Mouse (Mus musculus) hindbrain, embryonic 11.5 days (tissue): ENCODE results near the gene Col12a1. TPM values are rescaled to one million over a fixed set of nuclear protein-coding genes. Genes with fewer than 3 reads are reported as not detected.
A peak's percentile ranks its signal among the peaks of the same experiment; 100 is the strongest.

Experiments
- ATAC-seq: fragments of 200-750 bp; cut with Nextera tagmentation; 2 replicates; pipeline ENCODE4 v1.8.0; 2017; ENCODE audit warnings: mild to moderate bottlenecking, moderate TSS enrichment, moderate library complexity; ENCODE audit not compliant: low FRiP score
- DNase-seq: peaks from one replicate; pipeline ENCODE4 v3.0.0-alpha.2; 2015; ENCODE audit warnings: low spot score
- H3K27ac ChIP-seq: fragments of 300-500 bp; sonication (generic); 2 replicates; pipeline ENCODE4 v1.5.1; 2014; ENCODE audit warnings: mild to moderate bottlenecking, low read depth, low read length
- H3K27me3 ChIP-seq: fragments of 300-500 bp; sonication (generic); 2 replicates; pipeline ENCODE4 v1.6.1; 2014; ENCODE audit warnings: mild to moderate bottlenecking, low read length, moderate library complexity, mixed read lengths; ENCODE audit not compliant: control insufficient read depth, insufficient read depth
- H3K36me3 ChIP-seq: fragments of 300-500 bp; sonication (generic); 2 replicates; pipeline ENCODE4 v1.6.1; 2014; ENCODE audit warnings: mild to moderate bottlenecking, low read length, moderate library complexity, mixed read lengths; ENCODE audit not compliant: control insufficient read depth, insufficient read depth
- H3K4me1 ChIP-seq: fragments of 300-500 bp; sonication (generic); replicated peaks from 2 replicates; pipeline ENCODE4 v1.6.1; 2014; ENCODE audit warnings: low read length, mixed read lengths; ENCODE audit not compliant: control insufficient read depth, insufficient read depth
- H3K4me2 ChIP-seq: fragments of 300-500 bp; sonication (generic); replicated peaks from 2 replicates; pipeline ENCODE4 v1.6.1; 2014; ENCODE audit warnings: mild to moderate bottlenecking, low read depth, low read length
- H3K4me3 ChIP-seq: fragments of 300-500 bp; sonication (generic); 2 replicates; pipeline ENCODE4 v1.5.1; 2014; ENCODE audit warnings: low read depth, low read length
- H3K9ac ChIP-seq: fragments of 300-500 bp; sonication (generic); 2 replicates; pipeline ENCODE4 v1.6.1; 2014; ENCODE audit warnings: low read depth, low read length
- H3K9me3 ChIP-seq: fragments of 300-500 bp; sonication (generic); 2 replicates; pipeline ENCODE4 v1.6.1; 2016; ENCODE audit warnings: low read length; ENCODE audit not compliant: control insufficient read depth
- WGBS: fragments of 180-500 bp; shearing (Covaris S2); extraction: QIAGEN DNeasy Blood & Tissue Kit; methylation state at CpG from one replicate; pipeline ENCODE4 v1.1.7; 2014; 5-methylcytosine and 5-hydroxymethylcytosine counted together
- polyA plus RNA-seq: library from polyadenylated mRNA; unstranded; fragments of >200 nt; fragmentation: Nextera tagmentation; extraction: Ambion mirVana; gene quantifications from 2 replicates; pipeline ENCODE4 v1.2.1, GENCODE M21; 2014

The Col12a1 gene
- polyA plus RNA-seq, 1 experiment from 2014 or later, result 32.2 TPM

DNA sequence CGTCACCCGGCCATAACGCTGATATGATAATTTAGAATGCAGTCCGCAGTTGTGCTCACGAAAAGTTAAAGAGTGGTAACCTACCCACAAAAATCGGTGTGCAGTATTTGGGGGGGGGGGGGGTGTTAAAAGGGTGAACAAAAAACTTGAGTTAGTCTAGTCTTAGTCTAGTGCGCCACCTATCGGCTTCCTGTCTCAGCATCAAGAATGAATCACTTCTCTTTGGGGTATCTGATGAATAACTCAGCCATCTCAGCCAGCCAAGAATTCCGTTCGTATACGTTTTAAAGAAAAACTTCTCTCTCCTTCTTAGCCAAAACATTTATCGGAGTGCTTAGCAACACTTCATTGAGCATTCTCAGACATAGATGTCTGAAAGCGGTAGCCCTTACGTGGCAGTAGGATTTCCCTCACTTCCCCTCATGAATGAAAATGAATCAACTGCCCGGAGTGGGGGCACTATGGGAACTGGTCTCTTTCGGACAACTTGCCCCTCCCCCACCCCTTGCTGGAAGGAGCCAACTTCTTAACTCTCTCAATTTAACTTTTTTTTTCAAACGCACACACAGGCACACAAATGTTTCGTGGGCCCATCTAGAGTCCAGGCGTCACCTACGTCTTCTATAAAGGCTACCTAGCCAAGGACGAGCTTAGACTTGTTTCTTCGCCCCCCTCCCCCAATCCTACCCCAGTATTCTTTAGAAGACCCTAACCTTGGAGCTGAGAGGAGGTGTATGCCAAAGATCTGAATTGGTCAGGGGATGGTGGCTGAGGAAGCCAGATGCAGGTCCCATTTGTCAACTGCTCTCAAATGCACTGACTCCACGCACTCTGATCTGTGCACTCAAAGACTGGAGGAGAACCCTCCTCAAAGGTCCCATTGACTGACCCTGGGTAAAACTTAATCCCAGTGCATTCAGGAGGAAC is 1.5 kb downstream of the Col12a1 start:
- peak; percentile 81 for DNase-seq
- no peak; the same call in 1 of the 2 replicates for ATAC-seq

DNA sequence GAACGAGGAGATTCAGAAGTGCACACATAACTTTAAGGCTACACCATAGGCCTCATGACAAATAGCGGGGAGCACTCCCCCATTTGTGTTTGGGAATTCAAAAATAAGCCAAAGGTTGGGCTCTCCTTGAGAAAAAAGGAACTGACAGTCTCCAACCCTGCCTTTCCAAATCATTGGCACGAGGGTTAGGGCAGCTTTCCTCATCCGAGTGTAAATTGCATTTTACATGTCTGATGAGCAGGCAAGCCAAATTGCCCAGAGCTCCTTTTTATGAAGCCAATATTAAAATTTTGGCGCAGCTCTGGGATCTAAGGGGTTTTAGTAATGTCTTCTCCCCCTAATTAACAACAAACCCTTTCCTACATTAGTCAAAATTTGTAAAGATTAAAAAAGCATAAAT is 2.1 kb downstream of the Col12a1 start:
- Histone ChIP-seq H3K36me3 (no peaks in the 10 kb centered on the region), H3K4me3 (no peak overlapping the region), H3K9me3 (no peaks in the 10 kb centered on the region), H3K4me1 (peaks cover 2% of the 10 kb centered on the region; the same call in 1 of the 2 replicates), H3K27ac (no peak overlapping the region), H3K4me2 (no peak overlapping the region; the same call in 1 of the 2 replicates), H3K27me3 (peaks cover 36% of the 10 kb centered on the region), H3K9ac (no peak overlapping the region)
- no peak for ATAC-seq
- no peak for DNase-seq
- 46% methylated on average over 5 of the region's 5 CpGs for WGBS

More for the DNA sequence above, 1.5 kb downstream of the Col12a1 start:
- Histone ChIP-seq H3K9ac (peak overlapping the region; percentile 53; the same call in 1 of the 2 replicates), H3K36me3 (no peaks in the 10 kb centered on the region), H3K27ac (no peak overlapping the region), H3K4me2 (peak overlapping the region; percentile 87), H3K27me3 (peaks cover 36% of the 10 kb centered on the region), H3K4me1 (peaks cover 2% of the 10 kb centered on the region; the same call in 1 of the 2 replicates), H3K9me3 (no peaks in the 10 kb centered on the region), H3K4me3 (peak overlapping the region; percentile 55)
- WGBS, result 8% methylated on average over 23 of the region's 23 CpGs

DNA sequence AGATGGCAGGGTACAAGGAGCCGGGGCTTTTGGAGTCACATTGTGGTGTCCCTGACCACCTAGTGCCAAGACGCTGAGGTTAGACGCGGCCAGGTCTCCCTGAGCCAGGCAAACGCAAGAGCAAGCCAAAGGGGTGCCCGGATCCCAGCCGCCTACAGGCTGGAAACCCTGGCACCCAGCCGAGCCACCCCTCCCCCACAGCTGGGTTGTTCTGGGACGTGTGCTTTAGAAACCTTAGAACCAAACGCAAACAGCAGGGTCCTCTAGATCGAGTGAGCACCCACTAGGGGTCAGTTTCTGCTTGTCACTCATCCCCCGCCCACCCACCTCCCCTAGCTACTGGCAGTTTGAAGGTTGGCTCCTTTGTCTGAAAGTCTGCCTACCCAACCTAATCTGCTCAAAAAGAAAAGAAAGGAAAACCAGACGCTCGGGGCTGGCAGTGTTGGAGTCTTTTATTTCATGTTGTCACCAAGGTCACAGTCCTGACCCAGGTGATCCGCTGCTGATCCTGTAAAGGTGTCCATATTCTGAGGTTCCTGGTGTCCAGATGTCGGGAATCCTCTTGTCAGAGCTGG is 4.1 kb downstream of the Col12a1 start:
- Histone ChIP-seq H3K4me1 (no peaks in the 10 kb centered on the region), H3K4me2 (no peak overlapping the region; the same call in 1 of the 2 replicates), H3K4me3 (no peak overlapping the region), H3K27ac (no peak overlapping the region), H3K9me3 (no peaks in the 10 kb centered on the region), H3K36me3 (no peaks in the 10 kb centered on the region), H3K27me3 (peaks cover 21% of the 10 kb centered on the region), H3K9ac (no peak overlapping the region)
- DNase-seq (peak; percentile 68), ATAC-seq (peak; percentile 18)
- WGBS, result 6% methylated on average over 16 of the region's 16 CpGs

DNA sequence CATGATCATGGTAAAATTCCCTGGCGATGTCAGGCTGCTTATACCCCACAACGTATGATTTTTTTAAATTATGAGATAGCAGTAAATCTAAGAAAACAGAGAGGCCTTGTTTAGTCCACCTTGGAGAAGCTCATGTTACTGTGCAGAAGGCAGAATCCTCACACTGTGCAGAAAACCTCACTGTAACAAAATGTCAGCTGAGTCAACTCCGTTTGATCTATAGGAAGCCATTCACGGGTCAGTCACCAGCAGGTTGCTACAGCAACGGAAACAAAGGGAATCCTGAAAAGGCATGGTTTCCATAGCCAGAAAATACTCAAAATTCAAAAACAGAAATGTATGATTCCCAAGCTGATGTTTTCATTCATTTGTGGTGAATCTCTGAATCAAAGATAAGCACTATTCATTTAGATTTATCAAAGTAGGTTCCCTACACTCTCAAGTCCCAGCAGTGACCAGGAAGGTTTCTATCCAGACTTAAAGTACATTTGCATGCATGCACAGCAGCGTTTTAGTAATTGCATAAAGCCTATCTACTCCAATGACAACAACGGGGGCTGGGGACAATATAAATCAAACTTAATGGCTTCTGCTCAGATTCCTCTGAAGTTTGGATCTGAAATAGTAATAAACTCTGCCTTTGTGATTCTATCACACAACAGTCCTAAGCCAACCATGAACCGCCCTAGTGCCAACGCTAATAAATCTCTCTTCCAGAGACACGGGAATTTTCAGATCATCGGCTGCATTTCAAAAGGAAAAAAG is 28.7 kb downstream of the Col12a1 start:
- H3K27ac ChIP-seq, result no peak overlapping the region
- WGBS, result 46% methylated on average over 11 of the region's 11 CpGs
- H3K4me3 ChIP-seq, result no peak overlapping the region
- peak; percentile 91 for ATAC-seq
- DNase-seq, result peak; percentile 66
- no peaks in the 10 kb centered on the region for H3K27me3 ChIP-seq
- no peaks in the 10 kb centered on the region for H3K9me3 ChIP-seq
- H3K4me2 ChIP-seq, result no peak overlapping the region
- no peaks in the 10 kb centered on the region; the same call in 1 of the 2 replicates for H3K4me1 ChIP-seq
- no peaks in the 10 kb centered on the region for H3K36me3 ChIP-seq
- H3K9ac ChIP-seq, result no peak overlapping the region

DNA sequence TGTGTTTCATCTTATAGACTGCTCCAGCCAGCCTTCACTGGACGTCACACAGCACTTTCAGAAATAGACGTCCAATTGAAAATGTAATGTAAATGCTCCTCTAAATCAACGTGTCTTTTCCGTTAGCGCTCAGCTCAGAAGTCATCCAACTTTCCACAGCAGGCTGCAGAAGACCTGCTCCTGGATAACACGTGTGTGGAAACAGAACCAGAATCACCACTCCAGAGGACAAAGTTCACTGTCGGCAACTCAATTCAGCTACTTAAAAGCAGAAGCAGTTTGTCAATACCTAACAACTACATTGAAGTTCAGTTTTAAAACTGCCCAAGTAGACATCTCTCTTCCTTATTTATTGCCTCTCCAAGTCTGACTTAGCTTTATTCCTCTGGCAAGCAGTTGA is 29.3 kb downstream of the Col12a1 start:
- H3K27ac ChIP-seq, result no peak overlapping the region
- DNase-seq (no peak), ATAC-seq (peak; percentile 8; the same call in 1 of the 2 replicates)

DNA sequence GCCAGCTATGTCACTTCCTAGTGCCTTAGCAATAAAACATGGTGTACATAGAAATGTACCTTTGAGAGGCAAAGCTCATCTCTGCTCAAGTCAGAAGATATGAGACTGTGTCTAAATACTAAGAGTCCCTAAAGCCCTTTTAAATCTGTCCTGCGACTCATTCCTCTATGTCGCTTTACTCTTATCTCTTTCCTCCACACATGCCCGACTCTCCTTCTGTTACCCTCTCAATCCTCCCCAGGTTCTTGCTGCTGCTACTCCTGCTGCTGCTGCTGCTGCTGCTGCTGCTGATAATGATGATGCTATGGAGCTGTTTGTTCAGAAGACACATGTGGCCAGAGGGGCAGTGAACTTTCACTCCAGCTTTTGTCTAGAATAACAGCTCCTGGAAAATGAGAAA is 31.4 kb downstream of the Col12a1 start:
- Histone ChIP-seq H3K9ac (no peak overlapping the region), H3K9me3 (no peaks in the 10 kb centered on the region), H3K4me1 (no peaks in the 10 kb centered on the region; the same call in 1 of the 2 replicates), H3K27me3 (no peaks in the 10 kb centered on the region), H3K4me3 (no peak overlapping the region), H3K4me2 (no peak overlapping the region), H3K36me3 (no peaks in the 10 kb centered on the region), H3K27ac (no peak overlapping the region)
- 88% methylated on average over 3 of the region's 3 CpGs for WGBS
- ATAC-seq (no peak), DNase-seq (no peak)

More for the DNA sequence above, 29.3 kb downstream of the Col12a1 start:
- Histone ChIP-seq H3K9ac (no peak overlapping the region), H3K36me3 (no peaks in the 10 kb centered on the region), H3K27me3 (no peaks in the 10 kb centered on the region), H3K4me3 (no peak overlapping the region), H3K9me3 (no peaks in the 10 kb centered on the region), H3K4me2 (no peak overlapping the region), H3K4me1 (no peaks in the 10 kb centered on the region; the same call in 1 of the 2 replicates)
- 73% methylated on average over 7 of the region's 7 CpGs for WGBS

DNA sequence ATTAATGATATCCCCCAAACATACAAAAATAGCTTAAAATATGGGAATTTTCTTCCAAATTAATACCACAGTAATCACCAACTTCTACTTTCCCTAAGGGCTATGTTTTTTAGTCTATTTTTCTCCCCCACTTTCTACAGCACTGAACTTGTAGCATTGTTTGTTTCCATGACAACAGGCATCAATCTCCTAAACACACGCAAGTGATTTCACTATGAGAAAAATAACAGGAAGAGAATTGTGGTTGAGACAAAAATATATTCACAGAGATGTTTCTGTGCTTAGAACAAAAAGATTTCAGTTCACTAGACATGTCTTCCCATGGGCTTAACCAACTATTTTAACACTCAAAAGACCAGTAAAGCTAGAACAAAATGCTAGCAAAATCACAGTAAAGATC is 32.6 kb downstream of the Col12a1 start:
- H3K4me3 ChIP-seq, result no peak overlapping the region
- WGBS, result 50% methylated on average over 1 of the region's 1 CpGs

DNA sequence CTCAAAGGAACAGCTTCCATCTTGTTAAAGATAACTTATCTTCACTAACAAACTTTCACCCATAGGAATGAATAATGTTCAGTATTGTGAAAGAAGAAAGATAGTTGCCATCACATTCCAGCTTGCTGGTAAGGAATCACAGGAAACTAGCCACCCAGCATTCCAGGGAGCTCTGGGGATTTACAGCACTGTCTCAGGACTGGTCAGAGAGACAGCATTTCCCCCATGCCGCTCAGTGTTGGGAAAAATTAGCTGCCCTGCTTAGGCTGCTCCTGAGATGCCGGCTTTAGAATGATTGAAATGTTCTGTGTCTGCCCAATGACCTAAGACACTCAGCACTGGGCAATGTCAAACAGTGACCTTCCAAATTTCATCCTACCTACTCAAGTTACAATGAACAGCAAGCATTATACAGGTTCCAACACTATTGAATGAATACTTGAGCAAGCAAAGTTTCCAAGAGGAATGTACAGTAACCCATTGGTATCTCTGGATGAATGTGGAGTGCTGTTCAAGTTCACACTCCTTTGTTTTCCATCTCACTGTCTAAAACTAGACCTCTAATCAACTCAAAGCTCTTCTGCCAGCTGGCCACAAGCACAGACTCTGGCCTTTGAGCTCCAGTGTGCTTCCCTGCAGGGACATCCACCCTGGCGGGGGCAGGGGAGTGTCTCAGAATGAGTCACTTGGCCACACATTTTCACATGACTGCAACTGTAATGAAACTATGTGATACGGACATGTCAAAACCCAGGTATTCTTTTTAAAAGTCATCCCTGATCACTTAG is 38.0 kb downstream of the Col12a1 start:
- Histone ChIP-seq H3K27me3 (no peaks in the 10 kb centered on the region), H3K4me3 (no peak overlapping the region), H3K4me2 (no peak overlapping the region), H3K27ac (no peak overlapping the region), H3K4me1 (no peaks in the 10 kb centered on the region), H3K36me3 (no peaks in the 10 kb centered on the region), H3K9ac (no peak overlapping the region), H3K9me3 (no peaks in the 10 kb centered on the region)
- no peak for ATAC-seq
- WGBS, result 69% methylated on average over 4 of the region's 4 CpGs
- DNase-seq, result no peak

More for the DNA sequence above, 32.6 kb downstream of the Col12a1 start:
- Histone ChIP-seq H3K27me3 (no peaks in the 10 kb centered on the region), H3K27ac (no peak overlapping the region), H3K9me3 (no peaks in the 10 kb centered on the region), H3K9ac (no peak overlapping the region), H3K36me3 (no peaks in the 10 kb centered on the region), H3K4me1 (no peaks in the 10 kb centered on the region; the same call in 1 of the 2 replicates), H3K4me2 (no peak overlapping the region)
- ATAC-seq, result no peak
- no peak for DNase-seq
